Mouse (Mus musculus) left cerebral cortex, postnatal 4 days (tissue): ENCODE measurements at regions not wholly inside any gene's neighbourhood (a gene's known extent, or its start where the extent isn't known, plus 50 kb on each side); places are given as distances from the start of the nearest gene placed in this dataset.

Source experiments
- DNase-seq: peaks from one replicate; pipeline ENCODE4 v3.0.0-alpha.2; 2022
- intact Hi-C: fragments of 180-260 bp; cut with DNase I; formaldehyde crosslinking; loops from one replicate; pipeline ENCODE4 v1.15.1; 2025

DNA sequence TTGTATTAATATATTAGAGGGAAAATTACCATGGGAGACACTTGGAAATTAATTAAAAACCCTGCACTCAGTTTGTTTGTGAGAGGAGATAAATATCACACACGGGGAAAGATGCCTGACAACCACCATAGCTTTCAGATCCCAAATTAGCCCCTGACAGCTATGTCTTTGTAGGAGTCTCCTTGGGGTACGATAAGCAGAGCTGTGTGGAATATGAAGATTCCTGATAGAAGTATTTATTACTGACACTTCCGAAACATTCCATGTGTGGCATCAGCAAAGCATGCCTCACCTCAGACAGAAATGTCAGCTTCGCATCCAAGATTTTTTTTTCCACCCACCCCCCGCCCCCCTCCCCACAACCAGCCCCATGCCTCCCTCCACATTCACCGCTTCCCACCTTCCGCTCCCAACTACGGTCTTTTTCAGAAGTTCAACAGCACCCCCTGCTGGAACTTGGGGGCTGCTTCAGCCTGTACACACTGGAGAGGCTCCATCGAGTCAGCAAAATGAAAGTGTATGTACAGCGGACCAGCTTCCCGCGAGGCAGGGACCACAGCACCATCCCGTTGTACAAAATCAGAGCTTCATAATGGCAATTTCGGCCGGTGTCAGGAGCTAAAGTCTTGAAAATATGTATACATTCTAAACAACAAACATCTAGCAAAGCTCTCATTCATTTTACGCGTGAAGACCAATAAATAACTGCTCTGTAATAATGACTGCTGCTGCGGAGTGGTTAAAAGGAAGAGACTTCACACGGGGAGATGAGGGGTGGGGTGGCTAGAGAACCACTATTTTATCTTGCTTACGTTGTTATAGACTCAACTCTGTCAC, 66.7 kb downstream of the Rwdd3 start:
- DNase-seq, result peak; percentile 82
- intact Hi-C loops, result no loop called here

DNA sequence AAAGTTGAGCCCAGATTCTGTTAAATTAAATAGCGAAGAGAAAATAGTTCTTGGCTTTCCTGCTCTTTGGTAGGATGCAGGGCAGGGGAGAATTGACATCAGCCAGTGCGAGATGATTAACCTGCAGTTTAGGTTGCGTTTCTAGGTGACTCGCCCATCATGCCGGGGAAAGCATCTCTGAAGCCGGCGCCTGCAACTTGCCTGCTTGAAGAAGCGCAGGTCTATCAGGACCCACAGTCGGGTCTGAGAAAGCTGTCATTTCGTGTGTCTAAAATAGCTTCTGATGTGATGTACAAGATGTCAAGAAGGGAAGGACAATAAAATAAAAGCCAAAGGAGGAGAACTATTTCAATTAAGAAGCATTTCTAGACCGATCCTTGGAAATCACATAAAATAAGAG, 68.6 kb downstream of the Rwdd3 start:
- intact Hi-C loops, result no loop called here
- no peak for DNase-seq

DNA sequence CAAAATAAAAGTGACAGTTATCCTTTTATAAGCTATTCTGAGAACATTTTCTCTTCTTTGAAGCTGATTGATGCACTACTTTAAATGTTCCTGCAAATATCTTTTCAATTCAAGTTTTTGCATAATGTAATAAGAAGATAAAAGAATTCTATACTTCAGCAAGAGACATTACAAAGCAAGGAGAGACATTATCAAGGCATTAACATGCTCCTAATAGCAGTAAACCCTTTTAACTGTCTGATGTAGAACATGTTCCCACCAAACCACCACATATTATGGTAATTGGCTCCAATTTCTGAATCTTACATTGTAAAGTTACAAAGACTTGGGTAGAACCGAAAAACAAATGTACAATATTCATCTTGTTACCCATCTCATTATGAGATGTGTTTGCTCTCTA, 69.4 kb downstream of the Rwdd3 start:
- no peak for DNase-seq
- intact Hi-C loops, result no loop called here

DNA sequence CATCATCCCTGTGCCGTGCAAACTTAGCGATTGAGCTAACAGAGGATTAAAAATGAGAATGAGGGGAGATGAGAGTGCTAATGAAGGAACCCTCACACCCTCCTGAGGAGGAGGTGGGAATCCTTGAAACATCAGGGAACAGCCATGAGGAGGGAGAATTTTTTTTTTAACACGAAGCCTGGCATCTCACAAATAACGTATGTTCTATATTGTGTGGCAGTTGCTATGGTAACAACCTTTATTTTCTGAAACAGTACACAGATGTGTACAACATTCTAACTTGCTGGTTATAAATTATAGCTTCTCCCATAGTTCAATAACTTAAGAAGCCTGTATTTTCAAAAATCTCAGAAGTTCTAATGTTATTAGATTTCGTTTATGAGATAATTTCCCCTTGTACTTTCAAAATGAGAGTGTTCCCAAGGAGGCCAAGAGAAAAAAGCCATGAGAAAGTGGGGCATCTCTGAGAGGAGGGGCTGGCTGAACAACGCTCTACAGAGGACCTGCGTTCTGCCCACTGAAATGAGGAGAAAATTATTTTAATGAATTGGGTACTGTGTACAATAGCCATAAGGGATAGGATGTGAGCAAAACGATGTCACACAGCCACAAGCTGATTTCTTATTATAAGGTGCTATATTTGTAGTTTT, 71.2 kb downstream of the Rwdd3 start:
- DNase-seq, result no peak
- intact Hi-C loops, result no loop called here

DNA sequence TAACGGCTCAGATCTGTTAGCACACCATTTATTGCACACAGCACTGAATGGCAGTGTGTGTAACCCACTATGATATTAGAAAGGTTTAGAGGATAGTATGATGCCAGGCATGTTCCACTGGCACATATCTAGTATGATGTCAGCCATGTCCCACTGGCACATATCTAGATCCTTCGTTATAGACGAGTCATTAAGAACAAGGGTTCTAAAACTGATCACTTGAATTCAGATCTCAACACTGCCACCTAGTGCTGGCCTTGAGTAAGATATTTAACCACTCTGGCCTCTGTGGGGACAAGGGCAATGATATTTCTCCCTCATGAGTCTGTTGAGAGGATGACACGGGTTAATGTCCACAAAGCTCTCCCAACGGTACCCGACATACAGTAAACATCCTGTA, 78.0 kb downstream of the Rwdd3 start:
- intact Hi-C loops, result loop anchor here (10.0 kb wide), 1 partner anchor 369 kb away; no protein-coding TSS in a partner anchor

DNA sequence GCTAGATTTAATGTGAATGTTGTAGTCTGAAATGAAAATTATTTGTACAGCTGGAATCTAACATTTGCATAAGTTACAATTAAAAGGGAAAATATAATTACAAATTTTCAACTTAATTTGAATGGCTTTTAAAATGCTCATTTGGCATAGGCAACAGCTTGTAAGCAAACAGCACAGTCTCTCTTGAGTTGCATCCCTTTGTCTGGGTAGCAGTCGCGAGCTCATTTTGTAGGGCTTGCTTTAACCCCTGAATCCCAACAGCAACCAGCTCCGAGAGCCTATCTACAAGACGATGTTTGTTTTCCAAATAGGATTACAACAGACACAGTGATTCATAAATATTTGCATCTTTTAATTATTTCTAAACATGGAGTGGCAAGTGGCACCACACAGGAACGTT, 82.8 kb downstream of the Rwdd3 start:
- no peak for DNase-seq
- intact Hi-C loops, result loop anchor here (10.0 kb wide), 1 partner anchor 194 kb away; no protein-coding TSS in a partner anchor

More for the DNA sequence above, 78.0 kb downstream of the Rwdd3 start:
- peak; percentile 72 for DNase-seq

DNA sequence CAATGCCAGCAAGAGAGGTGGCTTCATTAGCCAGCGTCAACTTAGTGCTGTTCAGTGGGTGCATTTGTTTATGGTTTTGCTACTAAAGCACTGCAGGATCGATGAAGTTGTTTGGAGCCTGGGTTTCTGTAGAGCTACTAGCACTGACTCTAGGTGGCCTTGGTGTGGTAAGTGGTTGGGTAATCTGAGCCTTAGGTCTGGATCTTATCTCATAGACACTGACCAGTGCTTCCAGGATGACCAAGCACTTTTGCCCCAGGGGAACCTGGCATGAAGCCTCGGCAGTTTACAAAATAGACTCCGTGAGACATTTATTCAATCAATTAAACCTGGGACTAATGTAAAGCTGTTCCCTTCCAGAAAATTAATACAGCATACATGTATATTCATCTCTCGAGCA, 102.8 kb downstream of the Rwdd3 start:
- no peak for DNase-seq
- intact Hi-C loops, result no loop called here

DNA sequence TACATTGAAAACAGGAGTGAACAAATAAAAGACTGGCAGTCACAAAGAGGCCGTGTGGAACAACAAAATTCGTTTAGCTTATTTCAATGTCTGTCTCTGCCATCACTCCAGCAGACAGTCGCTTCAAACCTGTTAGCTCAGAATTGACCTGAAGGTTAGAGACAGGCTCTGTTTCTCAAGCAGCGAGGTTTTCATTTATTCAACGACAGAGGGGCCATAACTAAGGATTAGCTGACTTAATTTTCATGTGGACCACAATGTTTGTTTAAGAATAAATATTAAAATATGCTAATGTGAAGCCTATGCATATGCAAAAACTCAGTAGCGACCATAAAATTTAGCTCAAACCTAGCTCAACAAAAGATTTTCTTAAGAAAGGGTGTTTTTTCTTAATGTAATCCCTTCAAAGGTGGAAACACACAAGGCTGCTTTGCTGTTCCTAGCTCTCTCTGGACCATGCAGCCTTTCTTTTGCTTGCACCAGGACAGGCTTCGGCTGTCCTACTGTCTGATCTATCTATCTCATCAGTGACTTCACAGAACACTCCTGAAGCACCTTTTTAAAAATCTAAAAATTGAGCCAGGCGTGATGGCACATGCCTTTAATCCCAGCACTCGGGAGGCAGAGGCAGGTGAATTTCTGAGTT, 135.5 kb downstream of the Rwdd3 start:
- intact Hi-C loops, result no loop called here
- DNase-seq, result no peak

DNA sequence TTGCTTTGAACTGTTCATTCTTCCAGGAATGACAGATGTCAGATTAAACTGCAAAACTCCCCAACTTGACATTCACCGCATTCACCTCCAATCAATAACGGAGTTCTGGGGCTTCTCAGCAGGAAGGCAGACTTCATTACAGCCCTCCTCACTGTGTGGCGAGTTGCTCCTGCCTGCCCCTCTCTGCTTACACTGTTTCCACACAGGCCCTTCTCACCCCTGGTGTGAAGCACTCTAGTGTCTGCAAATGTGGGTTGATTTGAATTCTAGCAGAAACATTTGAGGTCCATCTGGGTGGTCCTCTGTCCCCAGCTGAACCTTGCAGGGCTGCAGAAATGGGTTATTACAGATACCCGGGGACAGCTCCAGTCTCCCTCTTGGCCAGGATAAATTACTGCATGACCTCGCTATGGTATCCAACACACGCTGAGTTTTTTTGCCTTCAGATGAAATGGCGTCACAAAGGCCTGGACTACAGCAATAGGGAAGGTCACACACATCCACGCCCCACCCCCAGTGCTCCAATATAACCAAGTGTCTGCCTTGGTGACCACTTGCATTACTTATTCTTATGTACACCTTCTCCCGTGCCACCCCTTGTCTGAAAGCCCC, 145.8 kb downstream of the Rwdd3 start:
- DNase-seq, result peak; percentile 29
- intact Hi-C loops, result no loop called here

DNA sequence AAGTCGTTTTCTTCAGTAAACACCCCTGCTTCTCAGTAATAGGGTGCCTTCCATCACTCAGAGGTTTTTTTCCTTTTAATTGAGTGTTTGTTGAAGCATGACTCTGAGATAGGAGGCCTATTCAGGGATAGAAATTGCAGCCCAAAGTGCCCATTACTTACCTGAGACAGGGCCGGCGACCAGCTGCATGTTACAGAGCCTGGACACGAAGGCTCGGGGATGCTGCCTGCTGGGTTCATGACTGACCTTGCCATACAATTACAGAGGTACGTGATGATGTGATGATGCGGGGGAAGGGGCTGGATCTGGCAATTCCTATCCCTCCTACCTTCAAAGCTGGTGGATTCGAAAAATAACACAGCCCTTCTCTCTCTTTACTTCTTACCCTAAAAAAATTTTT, 146.7 kb downstream of the Rwdd3 start:
- intact Hi-C loops, result no loop called here
- DNase-seq, result no peak

DNA sequence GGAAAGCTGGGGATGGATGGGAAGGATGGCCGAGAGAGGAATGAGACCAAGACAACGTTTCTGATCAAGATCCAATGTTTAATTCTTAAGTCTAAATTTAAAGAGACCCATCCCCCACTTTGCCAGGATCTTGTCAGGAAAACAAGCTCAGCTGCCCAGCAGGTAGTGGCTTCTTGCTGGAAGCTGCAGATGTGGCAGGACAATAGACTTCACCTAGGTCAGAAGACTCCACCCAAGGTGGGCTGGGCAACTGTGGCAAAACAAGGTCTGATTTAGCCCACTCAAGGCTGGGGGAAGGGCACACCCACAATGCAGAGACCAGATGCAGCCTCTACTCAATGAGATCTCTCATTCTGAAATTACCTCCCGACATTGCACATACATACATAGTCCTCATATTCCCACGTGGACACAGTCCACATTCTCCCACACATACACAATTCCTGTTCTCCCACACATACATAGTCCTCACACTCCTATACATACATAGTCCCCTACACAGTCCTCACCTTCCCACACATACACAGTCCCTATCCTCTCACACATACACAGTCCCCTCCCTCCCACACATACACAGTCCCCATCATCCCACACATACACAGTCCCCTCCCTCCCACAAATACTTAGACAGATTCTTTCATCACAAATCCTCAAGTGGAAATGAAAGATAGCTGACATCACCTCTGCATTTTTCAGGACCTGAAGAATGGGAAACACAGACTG, 150.2 kb downstream of the Rwdd3 start:
- intact Hi-C loops, result no loop called here
- DNase-seq, result no peak

DNA sequence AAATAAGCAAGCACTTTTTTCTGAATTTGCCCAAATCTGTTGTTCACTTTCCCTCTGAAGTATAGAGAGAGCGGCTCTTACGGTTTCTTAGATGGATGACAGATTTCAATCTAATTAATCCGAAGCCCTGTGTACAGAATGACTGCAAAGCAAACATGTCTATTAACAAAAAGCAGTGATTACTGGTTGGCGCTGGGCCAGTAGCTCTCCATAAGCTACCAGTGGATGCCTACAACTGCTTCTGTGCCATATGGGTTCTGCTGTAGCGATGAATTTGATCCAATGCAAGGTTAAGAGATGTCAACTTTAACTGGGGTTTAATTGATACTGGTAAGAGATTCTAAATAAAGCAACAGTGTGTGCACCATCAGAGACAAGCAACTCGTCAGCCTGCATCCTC, 162.3 kb downstream of the Rwdd3 start:
- intact Hi-C loops, result no loop called here
- peak; percentile 48 for DNase-seq

DNA sequence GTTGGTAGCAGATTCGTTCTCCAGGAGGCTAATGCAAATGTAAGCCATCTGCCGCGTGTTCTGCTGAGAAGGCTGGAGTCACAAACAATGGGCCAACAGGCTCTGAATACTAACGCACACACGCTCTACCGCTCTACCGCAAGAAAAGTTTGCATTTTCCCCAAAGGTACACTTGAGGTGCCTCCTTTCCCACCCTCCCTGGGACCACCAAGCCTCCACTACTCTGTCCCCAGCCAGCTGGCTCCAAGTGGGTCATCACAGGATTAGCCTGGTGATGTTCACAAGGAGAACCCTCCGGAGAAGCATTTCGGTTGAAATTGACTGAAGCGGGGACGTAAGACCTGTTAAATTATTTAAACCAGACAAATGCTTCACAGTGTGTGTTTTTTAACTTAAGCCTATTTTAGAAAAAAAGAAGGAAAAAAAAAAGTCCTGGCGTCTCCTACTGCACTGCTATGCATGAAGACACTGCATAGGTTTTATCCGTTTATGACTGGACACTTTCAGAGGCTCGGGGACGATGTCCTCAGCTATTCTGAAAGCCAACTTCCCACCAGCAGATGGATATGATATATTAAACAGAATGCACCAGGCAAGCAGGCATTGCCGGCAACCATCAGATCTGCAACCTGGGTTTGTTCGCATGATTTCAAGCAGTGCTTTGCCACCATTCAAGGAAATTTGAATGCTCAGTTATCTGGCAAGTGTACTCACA, 187.8 kb downstream of the Rwdd3 start:
- intact Hi-C loops, result no loop called here
- DNase-seq, result peak; percentile 12

DNA sequence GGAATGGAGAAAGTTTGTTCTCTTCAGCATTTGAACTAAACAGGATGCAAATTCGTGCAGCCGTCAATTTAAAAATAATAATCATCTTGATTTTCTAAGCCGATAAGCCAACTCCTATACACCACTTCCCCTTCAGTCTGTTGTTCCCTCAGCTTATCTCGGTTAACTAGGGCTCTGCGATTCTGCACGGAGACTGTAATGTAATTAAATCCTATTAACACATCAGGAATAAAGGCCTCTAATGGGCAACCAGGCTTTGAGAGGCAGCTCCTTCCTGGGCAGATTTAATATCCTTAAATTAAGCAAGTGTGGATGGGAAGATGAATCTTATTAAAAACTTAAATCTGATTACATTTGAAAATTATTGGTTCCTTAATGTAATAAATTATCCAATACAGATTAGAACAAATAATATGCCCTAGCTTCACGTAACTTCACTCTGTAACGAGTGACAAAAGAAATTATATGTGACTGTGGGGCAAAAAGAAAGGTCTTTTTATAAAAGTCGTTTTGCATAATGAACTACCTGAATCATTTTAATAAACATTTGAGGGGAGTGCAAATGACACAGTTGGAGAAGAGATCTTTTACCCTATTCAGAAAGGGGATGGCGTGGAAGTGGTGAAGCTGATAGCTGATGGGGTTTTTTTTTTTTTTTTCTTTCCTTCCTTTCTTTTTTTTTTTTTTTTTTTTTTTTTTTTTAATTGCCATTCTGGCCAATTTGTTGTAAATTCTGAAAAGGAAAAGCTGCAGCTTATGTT, 188.5 kb downstream of the Rwdd3 start:
- intact Hi-C loops, result no loop called here

DNA sequence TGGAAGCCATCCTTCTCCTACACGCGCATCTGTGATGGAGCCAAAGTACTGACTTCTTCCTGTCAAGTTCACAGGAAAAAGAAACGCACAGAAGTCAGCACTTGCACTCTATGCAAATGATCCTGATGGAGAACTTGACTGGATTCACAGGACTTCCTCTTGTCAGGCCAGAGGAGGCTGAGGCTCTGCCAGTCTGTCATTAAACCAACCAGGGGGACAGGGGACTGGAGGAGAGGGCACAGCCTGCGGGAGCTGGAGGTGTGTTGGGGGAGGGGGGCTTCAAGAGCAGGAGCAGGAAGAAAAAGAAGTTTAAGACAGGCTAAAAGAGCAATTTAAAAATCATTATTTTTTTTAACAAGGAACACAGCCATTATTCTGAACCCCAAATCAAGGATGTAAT, 189.3 kb downstream of the Rwdd3 start:
- intact Hi-C loops, result no loop called here
- no peak for DNase-seq

More for the DNA sequence above, 188.5 kb downstream of the Rwdd3 start:
- no peak for DNase-seq

DNA sequence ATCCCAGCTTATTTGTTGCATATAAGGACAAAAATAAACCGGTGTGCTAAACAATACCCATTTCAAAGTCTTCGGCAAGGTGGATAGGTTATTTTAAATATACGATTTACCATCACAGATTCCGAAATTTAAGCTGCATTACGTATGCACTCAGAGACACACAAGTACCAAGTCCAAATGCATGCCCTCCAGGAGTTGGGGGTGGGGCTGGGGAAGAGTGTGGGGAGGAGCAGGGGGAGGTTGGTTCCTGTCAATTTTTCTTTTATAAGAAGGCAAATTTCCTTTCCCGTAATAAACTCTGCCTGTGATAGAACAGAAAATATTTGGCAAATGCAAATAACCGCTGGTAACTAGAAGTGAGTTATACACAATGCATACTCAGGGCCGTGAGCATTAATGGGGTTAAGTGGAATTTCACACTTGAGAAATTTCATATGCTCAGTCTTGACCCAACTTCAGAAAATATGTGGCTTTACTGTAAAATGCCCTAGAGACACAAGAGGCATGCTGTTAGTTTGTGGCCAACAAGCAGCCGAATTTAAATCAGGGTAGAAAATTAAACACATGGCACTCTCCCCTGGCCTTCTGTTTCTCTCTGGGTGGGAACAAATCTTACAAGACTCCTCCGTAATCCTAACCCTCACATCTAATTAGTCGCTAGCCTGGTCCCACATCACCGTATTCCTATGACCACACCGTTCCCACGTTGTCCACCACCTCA, 200.6 kb downstream of the Rwdd3 start:
- peak; percentile 5 for DNase-seq
- intact Hi-C loops, result no loop called here

DNA sequence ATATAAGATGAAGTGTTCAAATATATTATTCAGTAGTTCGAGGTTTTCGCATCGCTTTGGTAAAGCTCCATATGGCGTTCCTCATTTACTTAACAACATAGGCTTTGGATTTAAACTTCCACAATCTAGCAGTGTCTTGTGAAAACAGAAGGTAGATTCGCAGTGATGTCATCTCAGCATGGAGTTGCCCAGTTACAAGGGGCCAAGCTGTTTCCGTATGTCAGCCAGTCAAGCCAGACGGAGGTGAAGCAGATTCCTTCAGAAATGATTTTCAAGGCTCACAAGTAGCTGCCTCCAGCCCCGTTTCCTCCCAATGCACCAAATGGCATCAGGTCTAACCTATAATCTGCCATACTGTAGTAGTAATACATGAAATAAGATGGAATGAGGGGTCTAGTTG, 224.6 kb downstream of the Rwdd3 start:
- peak; percentile 16 for DNase-seq

DNA sequence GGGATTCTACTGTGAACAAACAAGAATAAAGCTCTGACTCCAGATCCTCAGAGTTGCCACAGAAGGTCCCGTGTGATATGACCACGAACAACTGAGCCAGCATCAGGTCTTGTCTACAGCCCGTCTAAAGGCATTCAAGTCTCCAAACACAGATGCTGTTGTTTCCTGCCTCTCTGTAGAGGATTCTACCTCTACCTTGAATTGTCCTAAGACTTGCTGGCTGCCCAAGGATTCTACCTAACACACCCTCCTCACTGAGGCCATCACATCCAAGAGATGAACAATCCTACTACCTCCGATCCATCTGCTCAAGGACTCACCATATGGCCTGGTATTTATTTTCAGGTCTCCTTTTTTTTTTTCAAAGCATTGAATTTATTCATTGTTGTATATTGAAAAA, 237.1 kb downstream of the Rwdd3 start:
- no peak for DNase-seq
- intact Hi-C loops, result no loop called here

More for the DNA sequence above, 224.6 kb downstream of the Rwdd3 start:
- intact Hi-C loops, result no loop called here

DNA sequence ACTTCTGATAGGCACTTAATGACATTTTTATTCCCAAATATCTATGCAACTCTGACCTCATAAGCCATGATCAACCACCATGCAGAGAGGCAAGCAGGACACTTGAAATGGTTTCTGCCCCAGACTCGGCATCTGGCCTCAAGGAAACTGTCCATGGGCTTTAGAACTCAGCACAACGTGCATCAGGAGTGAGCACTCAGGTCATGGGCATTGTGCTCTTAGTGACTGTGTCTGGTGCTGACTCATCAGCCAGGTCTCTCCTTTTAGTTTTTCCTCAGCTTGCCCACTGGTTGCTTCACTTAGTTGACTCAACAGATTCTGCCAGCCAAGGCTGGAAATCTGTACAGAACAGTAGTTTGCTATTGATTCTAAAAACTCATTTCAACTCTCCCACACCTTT, 251.1 kb downstream of the Rwdd3 start:
- DNase-seq, result no peak
- intact Hi-C loops, result no loop called here
